Mouse (Mus musculus) lung, adult 2 months (tissue): ENCODE measurements around the gene Zfp790. TPM values are rescaled to one million over a fixed set of nuclear protein-coding genes. Genes with fewer than 3 reads are reported as not detected.

Source experiments
- DNase-seq: peaks from one replicate; pipeline ENCODE4 v3.0.0; 2022
- H3K4me1 ChIP-seq: fragments of 200-500 bp; 2 replicates; pipeline ENCODE4 v1.6.1; 2011; ENCODE audit warnings: low read length; ENCODE audit not compliant: control insufficient read depth, insufficient read depth
- H3K4me3 ChIP-seq: fragments of 200-500 bp; replicated peaks from 2 replicates; pipeline ENCODE3; 2011; ENCODE audit warnings: low read depth, mild to moderate bottlenecking, control low read depth, low read length; ENCODE audit errors: extremely low read depth
- CTCF ChIP-seq: fragments of 200-500 bp; IDR thresholded peaks from 2 replicates; pipeline ENCODE4 v1.5.1; 2011; ENCODE audit warnings: mild to moderate bottlenecking, low read length, control low read depth; ENCODE audit not compliant: insufficient read depth
- POLR2A ChIP-seq: fragments of 200-500 bp; IDR thresholded peaks from 2 replicates; pipeline ENCODE4 v1.6.1; 2011; ENCODE audit warnings: low read depth, mild to moderate bottlenecking, control low read depth, low read length, borderline replicate concordance; ENCODE audit errors: extremely low read depth
- WGBS: fragments of 180-500 bp; shearing (Covaris S2); methylation state at CpG from one replicate; pipeline ENCODE4 v1.1.7; 2018; 5-methylcytosine and 5-hydroxymethylcytosine counted together
- polyA plus RNA-seq: library from polyadenylated mRNA; depleted of rRNA; stranded (reverse); fragments of >200 nt; gene quantifications from 2 replicates; pipeline ENCODE4 v1.2.3, GENCODE M21; 2012

The Zfp790 gene
- polyA plus RNA-seq, 1 experiment, result 3.3 TPM

DNA sequence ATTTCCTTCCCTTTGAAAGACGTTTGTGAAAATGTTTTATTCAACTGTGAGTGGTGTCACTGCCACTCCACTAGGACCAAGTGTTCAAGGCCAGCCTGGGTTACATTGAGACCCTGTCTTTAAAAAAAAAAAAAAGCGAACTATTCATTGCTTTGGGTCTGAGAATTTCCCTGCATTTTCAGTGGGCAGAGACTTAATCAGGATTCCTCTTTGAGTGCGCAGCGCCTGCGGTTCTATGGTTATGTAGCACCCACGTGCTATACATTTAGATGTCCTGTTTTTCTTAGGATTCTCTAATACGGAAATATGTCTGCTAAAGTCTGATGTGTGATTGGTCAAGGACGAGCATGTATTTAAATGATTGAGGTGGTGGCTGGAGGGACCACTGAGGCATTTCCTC lies 30.9 kb upstream of the Zfp790 start:
- no peak for DNase-seq
- 56% methylated on average over 8 of the region's 8 CpGs for WGBS
- H3K4me3 ChIP-seq, result no peak overlapping the region
- H3K4me1 ChIP-seq, result no peaks in the 10 kb centered on the region
- TF ChIP-seq POLR2A, result no peak
- no peak for TF ChIP-seq CTCF

DNA sequence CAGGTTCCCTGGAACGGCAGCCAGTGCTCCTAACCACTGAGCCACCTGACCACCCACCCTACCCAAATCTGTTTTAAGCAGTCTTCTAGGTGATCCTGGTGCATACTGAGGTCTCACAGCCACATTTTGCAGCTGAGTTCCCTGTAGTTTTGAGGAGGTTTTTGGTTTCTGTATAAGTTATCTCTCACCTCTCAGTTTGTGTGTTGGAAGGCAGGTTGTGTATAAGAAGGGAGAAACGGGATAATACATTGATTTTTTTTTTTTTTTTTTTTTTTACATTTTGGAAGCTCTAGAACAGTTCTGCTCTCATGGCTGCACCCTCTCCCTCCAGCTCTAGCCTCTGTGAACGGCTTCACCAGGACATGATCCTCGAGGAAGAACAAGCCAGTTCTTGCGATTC lies 30.0 kb upstream of the Zfp790 start:
- no peak for TF ChIP-seq CTCF
- TF ChIP-seq POLR2A, result no peak
- H3K4me3 ChIP-seq, result no peak overlapping the region
- DNase-seq, result no peak
- no peaks in the 10 kb centered on the region for H3K4me1 ChIP-seq
- WGBS, result 79% methylated on average over 5 of the region's 5 CpGs

DNA sequence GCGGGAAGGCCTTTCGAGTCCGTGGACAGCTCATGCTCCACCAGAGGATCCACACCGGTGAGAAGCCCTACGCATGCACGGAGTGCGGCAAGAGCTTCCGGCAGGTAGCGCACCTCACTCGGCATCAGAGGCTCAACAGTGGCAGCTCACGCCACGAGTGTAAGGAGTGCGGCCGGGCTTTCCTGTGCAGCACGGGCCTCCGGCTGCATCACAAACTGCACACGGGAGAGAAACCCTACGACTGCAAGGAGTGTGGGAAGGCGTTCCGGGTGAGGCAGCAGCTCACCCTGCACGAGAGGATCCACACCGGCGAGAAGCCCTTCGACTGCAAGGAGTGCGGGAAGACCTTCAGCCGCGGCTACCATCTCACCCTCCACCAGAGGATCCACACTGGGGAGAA lies 23.0 kb upstream of the Zfp790 start:
- no peak for TF ChIP-seq POLR2A
- no peak for TF ChIP-seq CTCF
- H3K4me3 ChIP-seq, result no peak overlapping the region
- H3K4me1 ChIP-seq, result no peaks in the 10 kb centered on the region
- WGBS, result 52% methylated on average over 27 of the region's 27 CpGs
- no peak for DNase-seq

DNA sequence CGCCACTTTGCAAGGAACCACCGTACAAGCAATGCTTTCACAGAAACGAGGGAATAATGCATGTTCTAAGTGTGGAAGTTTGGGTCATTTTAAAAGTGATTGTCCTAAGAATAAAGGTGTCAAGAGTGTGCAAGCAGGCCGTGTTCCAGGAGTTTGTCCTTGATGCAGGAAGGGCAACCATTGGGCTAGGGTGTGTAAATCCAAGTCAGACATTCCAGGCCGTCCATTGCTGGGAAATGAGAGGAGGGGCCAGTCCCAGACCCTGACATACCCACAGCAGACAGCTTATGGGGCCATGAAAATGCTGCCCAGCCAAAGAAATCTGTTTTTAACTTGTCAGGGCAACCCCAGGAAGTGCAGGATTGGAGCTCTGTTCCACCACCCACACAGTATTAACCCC lies 8.9 kb upstream of the Zfp790 start:
- 80% methylated on average over 5 of the region's 5 CpGs for WGBS
- Histone ChIP-seq H3K4me1 (no peaks in the 10 kb centered on the region), H3K4me3 (no peak overlapping the region)
- no peak for DNase-seq
- TF ChIP-seq POLR2A, result no peak
- TF ChIP-seq CTCF, result no peak

- peaks cover 6% of the 10 kb centered on the region for H3K4me1 ChIP-seq
- 98% methylated on average over 1 of the region's 1 CpGs for WGBS
- no peak for DNase-seq
- no peak overlapping the region for H3K4me3 ChIP-seq
- no peak for TF ChIP-seq POLR2A
- no peak for TF ChIP-seq CTCF
Observed at GRCm38 (mm10) chr7:29812244-29812643, 3.7 kb upstream of the Zfp790 start.

GRCm38 (mm10) chr7:29814381-29814780 lies 1.5 kb upstream of the Zfp790 start:
- WGBS, result 94% methylated on average over 2 of the region's 2 CpGs
- Histone ChIP-seq H3K4me3 (no peak overlapping the region), H3K4me1 (peaks cover 11% of the 10 kb centered on the region)
- TF ChIP-seq CTCF, result no peak
- TF ChIP-seq POLR2A, result no peak
- no peak for DNase-seq

GRCm38 (mm10) chr7:29815061-29815784 lies 691 bp upstream of the Zfp790 start:
- 3% methylated on average over 12 of the region's 12 CpGs for WGBS

DNA sequence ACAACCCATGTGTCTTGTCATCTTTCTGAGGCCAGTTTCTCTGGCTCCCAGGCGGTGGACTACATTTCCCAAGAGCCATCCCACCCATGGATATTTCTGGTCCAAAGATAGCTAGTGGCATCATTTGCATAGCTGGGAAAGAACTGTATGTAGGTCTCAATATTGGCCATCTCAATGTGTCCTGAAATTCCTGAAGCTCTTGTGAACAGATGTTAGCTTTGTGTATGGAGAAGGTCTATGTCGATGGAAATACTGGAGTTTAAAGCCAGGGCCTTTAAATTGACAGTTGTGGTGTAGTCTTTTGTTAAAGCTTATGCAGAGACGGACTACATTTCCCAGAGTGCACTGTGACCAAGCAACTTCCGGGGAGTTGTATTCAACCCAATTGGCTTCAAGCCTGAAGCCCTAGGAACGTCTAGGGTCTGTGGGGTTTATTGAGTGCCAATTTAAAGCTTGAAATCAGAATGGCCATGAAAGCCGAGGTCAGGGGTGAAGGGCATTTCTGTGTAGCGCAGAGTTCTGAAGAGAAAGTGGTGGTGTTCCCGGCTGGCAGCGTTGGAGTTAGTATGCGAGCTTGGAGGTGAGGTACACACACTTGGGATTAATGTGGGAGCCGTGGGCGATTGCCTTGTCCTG lies 2.8 kb downstream of the Zfp790 start:
- TF ChIP-seq POLR2A, result no peak
- TF ChIP-seq CTCF, result no peak
- DNase-seq, result peak; percentile 69
- Histone ChIP-seq H3K4me3 (peak overlapping the region; percentile 78), H3K4me1 (peaks cover 11% of the 10 kb centered on the region)
- WGBS, result 1% methylated on average over 12 of the region's 12 CpGs

More at GRCm38 (mm10) chr7:29815061-29815784, 691 bp upstream of the Zfp790 start:
- TF ChIP-seq POLR2A (no peak), CTCF (no peak)
- DNase-seq, result no peak
- Histone ChIP-seq H3K4me3 (peak overlapping the region; percentile 58), H3K4me1 (peaks cover 11% of the 10 kb centered on the region)

- no peaks in the 10 kb centered on the region for H3K4me1 ChIP-seq
- TF ChIP-seq CTCF (no peak), POLR2A (no peak)
- WGBS, result 84% methylated on average over 12 of the region's 12 CpGs
- no peak overlapping the region for H3K4me3 ChIP-seq
- no peak for DNase-seq
Observed at GRCm38 (mm10) chr7:29828001-29828400, 12.1 kb downstream of the Zfp790 start.

GRCm38 (mm10) chr7:29829804-29830203 lies 13.9 kb downstream of the Zfp790 start:
- H3K4me3 ChIP-seq, result no peak overlapping the region
- DNase-seq, result no peak
- no peaks in the 10 kb centered on the region for H3K4me1 ChIP-seq
- 86% methylated on average over 12 of the region's 12 CpGs for WGBS
- TF ChIP-seq POLR2A, result no peak
- no peak for TF ChIP-seq CTCF
